Mouse (Mus musculus) CH12.LX (cell line): ENCODE measurements around the gene Gm20388. TPM values are rescaled to one million over a fixed set of nuclear protein-coding genes. Genes with fewer than 3 reads are reported as not detected.

Source experiments
- DNase-seq: peaks from one replicate; pipeline ENCODE4 v3.0.0-alpha.2; 2013; ENCODE audit errors: extremely low read depth
- H3K27ac ChIP-seq: 2 replicates; pipeline ENCODE4 v1.5.1; 2012; ENCODE audit warnings: low read depth, mild to moderate bottlenecking, control low read depth, moderate library complexity; ENCODE audit not compliant: insufficient read depth
- H3K27me3 ChIP-seq: replicated peaks from 2 replicates; pipeline ENCODE3; 2012; ENCODE audit warnings: inconsistent platforms
- H3K36me3 ChIP-seq, 2 experiments: replicated peaks in 1 of 2; 2 replicates each; pipeline versions ENCODE3 to v1.6.1; 2012; ENCODE audit warnings: inconsistent platforms in 1 of 2, low read length in 1 of 2, mild to moderate bottlenecking in 1 of 2, mixed read lengths in 1 of 2, moderate library complexity in 1 of 2; ENCODE audit not compliant: control insufficient read depth in 1 of 2, insufficient read depth in 1 of 2
- H3K4me1 ChIP-seq, 2 experiments: 2 replicates each; pipeline ENCODE4 v1.6.1; 2012; ENCODE audit warnings: inconsistent platforms in 1 of 2, moderate library complexity in 1 of 2; ENCODE audit not compliant: insufficient read depth in 2 of 2, control insufficient read depth in 1 of 2
- H3K4me2 ChIP-seq: 2 replicates; pipeline ENCODE4 v1.6.1; 2012; ENCODE audit warnings: low read depth, mild to moderate bottlenecking, control low read depth; ENCODE audit not compliant: poor library complexity, insufficient read depth, severe bottlenecking
- H3K4me3 ChIP-seq, 3 experiments: fragments of 150-350 bp in 1 of 3; sonication (generic) in 1 of 3; replicated peaks in 1 of 3; 2 replicates each; pipeline versions ENCODE3 to v1.5.1; 2011 to 2012; ENCODE audit warnings: low read depth in 2 of 3, low read length in 2 of 3, mild to moderate bottlenecking in 2 of 3, moderate library complexity in 2 of 3, control low read depth in 1 of 3, improper control_type of control experiment in 1 of 3, inconsistent platforms in 1 of 3, mixed read lengths in 1 of 3; ENCODE audit not compliant: poor library complexity in 1 of 3
- H3K79me2 ChIP-seq: replicated peaks from 2 replicates; pipeline ENCODE4 v1.6.1; 2012; ENCODE audit warnings: mild to moderate bottlenecking, moderate library complexity; ENCODE audit not compliant: control insufficient read depth, poor library complexity, insufficient read depth, severe bottlenecking; ENCODE audit errors: extremely low read depth
- H3K9ac ChIP-seq: 2 replicates; pipeline ENCODE4 v1.6.1; 2012; ENCODE audit warnings: low read depth, mild to moderate bottlenecking, control low read depth, moderate library complexity; ENCODE audit not compliant: insufficient read depth
- H3K9me3 ChIP-seq: replicated peaks from 2 replicates; pipeline ENCODE3; 2012; ENCODE audit warnings: low read length, inconsistent platforms, mixed read lengths
- CTCF ChIP-seq, 2 experiments: IDR thresholded peaks in 1 of 2; conservative IDR thresholded peaks in 1 of 2; 2 replicates each; pipeline ENCODE4 v1.5.1; 2011 to 2012; ENCODE audit warnings: low read depth in 2 of 2, low read length in 2 of 2, improper control_type of control experiment in 1 of 2, inconsistent platforms in 1 of 2, mild to moderate bottlenecking in 1 of 2, moderate library complexity in 1 of 2
- HCFC1 ChIP-seq: IDR thresholded peaks from 2 replicates; pipeline ENCODE4 v1.6.1; 2012; ENCODE audit warnings: low read depth, mild to moderate bottlenecking, inconsistent platforms, low read length, improper control_type of control experiment
- IRF4 ChIP-seq: IDR thresholded peaks from 2 replicates; pipeline ENCODE4 v1.6.1; 2014; ENCODE audit warnings: low read depth, mild to moderate bottlenecking, inconsistent platforms, low read length, improper control_type of control experiment
- JUND ChIP-seq: conservative IDR thresholded peaks from 2 replicates; pipeline ENCODE4 v1.6.1; 2011; ENCODE audit warnings: low read depth, low read length, improper control_type of control experiment
- MAFK ChIP-seq: IDR thresholded peaks from 2 replicates; pipeline ENCODE4 v1.6.1; 2011; ENCODE audit warnings: low read length, improper control_type of control experiment; ENCODE audit not compliant: insufficient replicate concordance
- MXI1 ChIP-seq: IDR thresholded peaks from 2 replicates; pipeline ENCODE4 v1.6.1; 2011; ENCODE audit warnings: mild to moderate bottlenecking, low read depth, low read length, improper control_type of control experiment
- MYC ChIP-seq: IDR thresholded peaks from 2 replicates; pipeline ENCODE4 v1.6.1; 2011; ENCODE audit warnings: low read depth, mild to moderate bottlenecking, improper control_type of control experiment, low read length
- NELFE ChIP-seq: IDR thresholded peaks from 2 replicates; pipeline ENCODE4 v1.6.1; 2011; ENCODE audit warnings: low read depth, low read length, improper control_type of control experiment
- PAX5 ChIP-seq: IDR thresholded peaks from 2 replicates; pipeline ENCODE4 v1.6.1; 2012; ENCODE audit warnings: low read length, inconsistent platforms, mixed read lengths
- POLR2A ChIP-seq: IDR thresholded peaks from 2 replicates; pipeline ENCODE4 v1.6.1; 2011; ENCODE audit warnings: low read depth, mild to moderate bottlenecking, improper control_type of control experiment, low read length
- POLR2AphosphoS2 ChIP-seq: IDR thresholded peaks from 2 replicates; pipeline ENCODE4 v1.6.1; 2011; ENCODE audit warnings: low read depth, low read length, improper control_type of control experiment
- RAD21 ChIP-seq: IDR thresholded peaks from 2 replicates; pipeline ENCODE4 v1.6.1; 2011; ENCODE audit warnings: low read depth, mild to moderate bottlenecking, low read length, improper control_type of control experiment, moderate library complexity
- RCOR1 ChIP-seq: conservative IDR thresholded peaks from 2 replicates; pipeline ENCODE4 v1.6.1; 2012; ENCODE audit warnings: low read depth, mild to moderate bottlenecking, inconsistent platforms, low read length, improper control_type of control experiment
- SIN3A ChIP-seq: IDR thresholded peaks from 2 replicates; pipeline ENCODE4 v1.6.1; 2012; ENCODE audit warnings: low read length, improper control_type of control experiment, inconsistent platforms
- SMC3 ChIP-seq: IDR thresholded peaks from 2 replicates; pipeline ENCODE4 v1.6.1; 2011; ENCODE audit warnings: low read depth, low read length, improper control_type of control experiment
- TCF12 ChIP-seq: IDR thresholded peaks from 2 replicates; pipeline ENCODE4 v1.6.1; 2014; ENCODE audit warnings: low read depth, mild to moderate bottlenecking, inconsistent platforms, low read length, improper control_type of control experiment
- UBTF ChIP-seq: IDR thresholded peaks from 2 replicates; pipeline ENCODE4 v1.6.1; 2012; ENCODE audit warnings: low read depth, mild to moderate bottlenecking, inconsistent platforms, low read length, improper control_type of control experiment, moderate library complexity
- ZC3H11A ChIP-seq: IDR thresholded peaks from 2 replicates; pipeline ENCODE4 v1.6.1; 2012; ENCODE audit warnings: low read depth, mild to moderate bottlenecking, inconsistent platforms, low read length, improper control_type of control experiment
- dilution Hi-C: fragments of 300-500 bp; cut with MboI; formaldehyde crosslinking; loops from 2 replicates; pipeline ENCODE4 v1.14.3; 2020; ENCODE audit warnings: low sequenced_read_pairs; ENCODE audit not compliant: extremely low pct_unique_long_range_greater_than_20kb, extremely low pct_ligation_motif_present
- in situ Hi-C: fragments of 300-500 bp; cut with MboI; formaldehyde crosslinking; loops from 3 replicates; pipeline ENCODE4 v1.14.3; 2019; ENCODE audit warnings: low sequenced_read_pairs, low pct_ligation_motif_present, low pct_unique_long_range_greater_than_20kb, mixed read lengths
- polyA plus RNA-seq: library from polyadenylated mRNA; unstranded; fragments of >175 nt; gene quantifications from 2 replicates; pipeline ENCODE4 v1.2.1, GENCODE M21; 2012; ENCODE audit warnings: low read depth; ENCODE audit not compliant: insufficient read length
- total RNA-seq, 2 experiments: library from RNA; depleted of rRNA; stranded (reverse); fragments of 300-350 nt in 1 of 2; fragments of >200 nt in 1 of 2; gene quantifications; 2 replicates each; pipeline ENCODE4 v1.2.3; 2012 to 2014

Gm20388 gene
- total and polyA plus RNA-seq, 3 experiments: 14.8 to 26.3 (median 22.2) TPM

- Histone ChIP-seq H3K4me3 (no peak overlapping the region), H3K27ac (no peak overlapping the region), H3K79me2 (no peaks in the 10 kb centered on the region), H3K4me1 (peaks cover 20 to 46% of the 10 kb centered on the region in 2 experiments), H3K9me3 (peaks cover 6% of the 10 kb centered on the region)
- dilution Hi-C loops (no loop called here), in situ Hi-C loops (loop anchor here (10.0 kb wide), 1 partner anchor 47 kb away; no protein-coding TSS in a partner anchor)
- TF ChIP-seq IRF4 (no peak), POLR2A (no peak), NELFE (no peak), JUND (no peak), ZC3H11A (no peak), CTCF (conservative IDR thresholded peaks at IDR 0.05 in 1 of 2, IDR thresholded peaks at IDR 0.05 in 1 of 2; ENCODE audit: low read depth in 2 of 2, low read length in 2 of 2) (no peak), MXI1 (no peak), PAX5 (no peak)
- TF ChIP-seq, all 38 proteins: peak for 0
- H3K27me3 ChIP-seq: no peaks in the 10 kb centered on the region
- H3K9ac ChIP-seq: no peak overlapping the region
- no peak overlapping the region for H3K4me2 ChIP-seq
- no peak for DNase-seq
- peaks cover 5 to 6% of the 10 kb centered on the region in 2 experiments for H3K36me3 ChIP-seq
These were observed 2011.5 kb downstream of the Gm20388 start for GRCm38 (mm10) chr8:121922101-121922500.

GRCm38 (mm10) chr8:121924681-121925080, 2014.0 kb downstream of the Gm20388 start:
- Histone ChIP-seq H3K79me2 (no peaks in the 10 kb centered on the region), H3K9ac (no peak overlapping the region), H3K36me3 (no peaks in the 10 kb centered on the region), H3K4me2 (no peak overlapping the region), H3K9me3 (peaks cover 3% of the 10 kb centered on the region), H3K4me1 (peaks cover 14 to 45% of the 10 kb centered on the region in 2 experiments), H3K27ac (no peak overlapping the region), H3K27me3 (no peaks in the 10 kb centered on the region), H3K4me3 (no peak overlapping the region)
- no peak for TF ChIP-seq RCOR1
- dilution Hi-C loops (no loop called here), in situ Hi-C loops (loop anchor here (10.0 kb wide), 1 partner anchor 50 kb away; no protein-coding TSS in a partner anchor)
- no peak for DNase-seq

GRCm38 (mm10) chr8:121925624-121926023, 2015.0 kb downstream of the Gm20388 start:
- Histone ChIP-seq H3K79me2 (no peaks in the 10 kb centered on the region), H3K4me3 (no peak overlapping the region), H3K27ac (0 out of 2 replicates have a peak overlapping the region, but pooled peaks have one; percentile 23), H3K9ac (peak overlapping the region; percentile 68), H3K36me3 (no peaks in the 10 kb centered on the region), H3K9me3 (peaks cover 3% of the 10 kb centered on the region)
- in situ Hi-C loops (loop anchor here (10.0 kb wide), 1 partner anchor 51 kb away; no protein-coding TSS in a partner anchor), dilution Hi-C loops (no loop called here)
- TF ChIP-seq TCF12 (0 out of 2 replicates have a peak, but pooled peaks have one; percentile 30), HCFC1 (0 out of 2 replicates have a peak, but pooled peaks have one; percentile 14), UBTF (no peak), ZC3H11A (peak; percentile 32; the same call in 1 of the 2 replicates), CTCF (conservative IDR thresholded peaks at IDR 0.05 in 1 of 2, IDR thresholded peaks at IDR 0.05 in 1 of 2; ENCODE audit: low read depth in 2 of 2, low read length in 2 of 2) (peak; percentile 87 to 95), IRF4 (peak; percentile 35; the same call in 1 of the 2 replicates), RAD21 (peak; percentile 90), POLR2A (peak; percentile 32; the same call in 1 of the 2 replicates), SIN3A (peak; percentile 45; the same call in 1 of the 2 replicates), MAFK (no peak), POLR2AphosphoS2 (no peak), MYC (0 out of 2 replicates have a peak, but pooled peaks have one; percentile 29), SMC3 (peak; percentile 88)
- TF ChIP-seq, all 38 proteins: peak for 10
- Histone ChIP-seq H3K27me3 (no peaks in the 10 kb centered on the region), H3K4me2 (peak overlapping the region; percentile 80; the same call in 1 of the 2 replicates), H3K4me1 (peaks cover 11 to 37% of the 10 kb centered on the region in 2 experiments)
- DNase-seq: peak; percentile 93
